Mouse (Mus musculus) left cerebral cortex, postnatal 25 days (tissue): ENCODE data around the gene Myh9. TPM values are rescaled to one million over a fixed set of nuclear protein-coding genes. Genes with fewer than 3 reads are reported as not detected.

ENCODE experiments used
- DNase-seq, 2 experiments: peaks; one replicate each; pipeline ENCODE4 v3.0.0; 2022; ENCODE audit warnings: low spot score in 2 of 2, mixed read lengths in 1 of 2
- intact Hi-C: fragments of 180-260 bp; cut with DNase I; formaldehyde crosslinking; loops from one replicate; pipeline ENCODE4 v1.15.1; 2025
- total RNA-seq, 2 experiments: library from RNA; stranded (reverse); gene quantifications; 2 replicates each; pipeline ENCODE4 v1.2.3; 2021

Gene Myh9
- total RNA-seq, 2 experiments from 2014 or later = 69.9 to 75.5 TPM

GRCm38 (mm10) chr15:77798664-77799490 lies 43.1 kb downstream of the Myh9 start:
- intact Hi-C loops = no loop called here
- peak; percentile 53 to 76 for DNase-seq

- intact Hi-C loops = no loop called here
- DNase-seq = no peak
Measured at GRCm38 (mm10) chr15:77797609-77798411, 44.2 kb downstream of the Myh9 start.

GRCm38 (mm10) chr15:77796409-77797035 lies 45.5 kb downstream of the Myh9 start:
- intact Hi-C loops = no loop called here
- DNase-seq = no peak

- DNase-seq = no peak
- intact Hi-C loops = no loop called here
Measured at GRCm38 (mm10) chr15:77794908-77795356, 47.0 kb downstream of the Myh9 start.

- DNase-seq = no peak
- intact Hi-C loops = no loop called here
Measured at GRCm38 (mm10) chr15:77794138-77794907, 47.7 kb downstream of the Myh9 start.

- DNase-seq = peak in 1 of 2 experiments; percentile 86
- intact Hi-C loops = no loop called here
Measured at GRCm38 (mm10) chr15:77793554-77793953, 48.4 kb downstream of the Myh9 start.

- no peak for DNase-seq
- intact Hi-C loops = no loop called here
Measured at GRCm38 (mm10) chr15:77793094-77793493, 48.9 kb downstream of the Myh9 start.

GRCm38 (mm10) chr15:77792056-77792455 lies 49.9 kb downstream of the Myh9 start:
- intact Hi-C loops = no loop called here
- no peak for DNase-seq

GRCm38 (mm10) chr15:77790656-77791405 lies 51.1 kb downstream of the Myh9 start:
- intact Hi-C loops = no loop called here
- no peak for DNase-seq

- intact Hi-C loops = no loop called here
- DNase-seq = no peak
Measured at GRCm38 (mm10) chr15:77789186-77789585, 52.8 kb downstream of the Myh9 start.

- intact Hi-C loops = no loop called here
- no peak for DNase-seq
Measured at GRCm38 (mm10) chr15:77788356-77788755, 53.6 kb downstream of the Myh9 start.

GRCm38 (mm10) chr15:77785807-77786206 lies 56.2 kb downstream of the Myh9 start:
- intact Hi-C loops = no loop called here

GRCm38 (mm10) chr15:77784039-77784824 lies 57.7 kb downstream of the Myh9 start:
- intact Hi-C loops = loop anchor here (5.0 kb wide), 1 partner anchor 58 kb away; the partner anchor contains the start of gene Myh9
- peak; percentile 77 to 96 for DNase-seq

More at GRCm38 (mm10) chr15:77785807-77786206, 56.2 kb downstream of the Myh9 start:
- DNase-seq = no peak

GRCm38 (mm10) chr15:77782449-77783014 lies 59.4 kb downstream of the Myh9 start:
- intact Hi-C loops = loop anchor here (5.0 kb wide), 1 partner anchor 60 kb away; the partner anchor contains the start of gene Myh9
- DNase-seq = no peak

GRCm38 (mm10) chr15:77775186-77775963 lies 66.6 kb downstream of the Myh9 start:
- DNase-seq = peak; percentile 64 to 73
- intact Hi-C loops = loop anchor here (1.0 kb wide), 1 partner anchor 142 kb away; no protein-coding TSS in a partner anchor

GRCm38 (mm10) chr15:77774303-77774702 lies 67.7 kb downstream of the Myh9 start:
- DNase-seq = no peak
- intact Hi-C loops = no loop called here
